Mouse (Mus musculus) testis, adult 2 months (tissue): ENCODE data around the gene Tmem184c.

ENCODE experiments used
- CTCF ChIP-seq: fragments of 200-500 bp; IDR thresholded peaks from 2 replicates; pipeline ENCODE4 v1.5.1; 2012; ENCODE audit warnings: low read depth, mild to moderate bottlenecking, inconsistent platforms, low read length, moderate library complexity; ENCODE audit not compliant: control insufficient read depth, insufficient read depth, insufficient replicate concordance
- POLR2A ChIP-seq: fragments of 200-500 bp; IDR thresholded peaks from 2 replicates; pipeline ENCODE4 v1.6.1; 2012; ENCODE audit warnings: low read depth, mild to moderate bottlenecking, inconsistent platforms, low read length, moderate library complexity; ENCODE audit not compliant: control insufficient read depth

GRCm38 (mm10) chr8:77549881-77550580 is 60.5 kb downstream of the Tmem184c start:
- TF ChIP-seq CTCF (no peak; the same call in 1 of the 2 replicates), POLR2A (no peak)
